Mouse (Mus musculus) megakaryocyte, embryonic 14.5 days (primary cell): ENCODE results near the gene Dynll2. TPM values are rescaled to one million over a fixed set of nuclear protein-coding genes. Genes with fewer than 3 reads are reported as not detected.

Source experiments
- H3K27me3 ChIP-seq: replicated peaks from 2 replicates; pipeline ENCODE3; 2012; ENCODE audit warnings: inconsistent platforms
- H3K36me3 ChIP-seq: replicated peaks from 2 replicates; pipeline ENCODE3; 2012; ENCODE audit warnings: low read length, inconsistent platforms, mixed read lengths
- H3K4me1 ChIP-seq: 2 replicates; pipeline ENCODE4 v1.6.1; 2012; ENCODE audit warnings: inconsistent platforms
- H3K4me3 ChIP-seq: replicated peaks from 2 replicates; pipeline ENCODE3; 2012; ENCODE audit warnings: moderate library complexity, mild to moderate bottlenecking, inconsistent platforms
- H3K9me3 ChIP-seq: 2 replicates; pipeline ENCODE4 v1.6.1; 2012; ENCODE audit warnings: inconsistent platforms
- FLI1 ChIP-seq: IDR thresholded peaks from 2 replicates; pipeline ENCODE4 v1.6.1; 2012; ENCODE audit warnings: low read length, inconsistent platforms, mixed read lengths
- GATA1 ChIP-seq: IDR thresholded peaks from 3 replicates; pipeline ENCODE4 v1.6.1; 2012; ENCODE audit warnings: mixed read lengths, low read length, inconsistent platforms, borderline replicate concordance
- polyA plus RNA-seq: library from polyadenylated mRNA; stranded (reverse); fragments of >175 nt; gene quantifications from 2 replicates; pipeline ENCODE4 v1.2.3, GENCODE M21; 2012; ENCODE audit warnings: low replicate concordance; ENCODE audit not compliant: insufficient read depth

The Dynll2 gene
- polyA plus RNA-seq, 1 experiment: 63.0 TPM

DNA sequence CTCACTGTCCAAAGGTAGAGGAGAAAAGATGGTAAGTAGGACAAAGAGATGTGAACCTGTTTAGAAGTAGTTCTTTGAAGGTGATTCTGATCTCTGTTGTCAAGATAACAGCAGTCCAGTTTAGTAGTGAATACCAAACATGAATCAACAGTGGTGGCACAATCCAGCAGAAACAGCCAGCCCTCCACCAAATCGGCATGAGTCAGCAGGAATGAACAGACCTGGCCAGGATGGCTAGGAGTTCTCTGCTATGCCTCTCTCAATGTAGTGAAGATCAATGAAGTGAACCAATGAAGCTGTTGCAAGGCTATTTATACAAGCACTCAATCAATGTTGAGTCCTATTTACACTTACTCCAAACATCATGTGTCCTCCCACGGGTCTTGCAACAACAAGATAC, 57.0 kb downstream of the Dynll2 start:
- no peaks in the 10 kb centered on the region for H3K36me3 ChIP-seq
- TF ChIP-seq FLI1: no peak
- TF ChIP-seq GATA1: no peak
- no peaks in the 10 kb centered on the region for H3K4me1 ChIP-seq
- H3K4me3 ChIP-seq: no peak overlapping the region
- peaks cover 13% of the 10 kb centered on the region for H3K9me3 ChIP-seq
- H3K27me3 ChIP-seq: peaks cover 12% of the 10 kb centered on the region

Other genes with a start within 250 kb of the Dynll2 start
- gene Supt4a, start 250.0 kb downstream of the Dynll2 start, polyA plus RNA-seq: 5.6 and 15.5 TPM in 2 replicates
- 12.9 and 13.9 TPM in 2 replicates for gene Tspoap1, start 227.0 kb downstream of the Dynll2 start, polyA plus RNA-seq
- 30.8 and 297 TPM in 2 replicates for gene Mpo, start 194.0 kb downstream of the Dynll2 start, polyA plus RNA-seq
- not detected in 2 replicates for gene Lpo, start 159.2 kb downstream of the Dynll2 start, polyA plus RNA-seq
- gene Mks1, start 134.3 kb downstream of the Dynll2 start, polyA plus RNA-seq: 3.8 TPM in 1 of 2 replicates, not detected in the other
- gene Epx, start 112.0 kb downstream of the Dynll2 start, polyA plus RNA-seq: 0.39 TPM in 1 of 2 replicates, not detected in the other
- not detected in 2 replicates for gene Olfr462, start 95.3 kb downstream of the Dynll2 start, polyA plus RNA-seq
- not detected in 2 replicates for gene Olfr463, start 90.1 kb downstream of the Dynll2 start, polyA plus RNA-seq
- not detected in 2 replicates for gene Olfr464, start 66.6 kb downstream of the Dynll2 start, polyA plus RNA-seq
- gene Srsf1, start 59.8 kb upstream of the Dynll2 start, polyA plus RNA-seq: 25.7 and 74.9 TPM in 2 replicates
- gene Vezf1, start 80.7 kb upstream of the Dynll2 start, polyA plus RNA-seq: 5.8 and 9.9 TPM in 2 replicates
- gene Cuedc1, start 110.5 kb upstream of the Dynll2 start, polyA plus RNA-seq: 294 and 346 TPM in 2 replicates
- gene Mrps23, start 216.9 kb upstream of the Dynll2 start, polyA plus RNA-seq: 62.3 and 197 TPM in 2 replicates